Mouse (Mus musculus): ENCODE measurements at regions not wholly inside any gene's neighbourhood (a gene's known extent, or its start where the extent isn't known, plus 50 kb on each side); places are given as distances from the start of the nearest gene placed in this dataset.

GRCm38 (mm10) chr11:34975771-34976302 lies 142.4 kb upstream of the Spdl1 start:
- no peak for DNase-seq

GRCm38 (mm10) chr11:34973467-34973921 lies 140.1 kb upstream of the Spdl1 start:
- DNase-seq: no peak

GRCm38 (mm10) chr11:34973012-34973411 lies 139.6 kb upstream of the Spdl1 start:
- no peak for DNase-seq

- no peak for DNase-seq
Measured at GRCm38 (mm10) chr11:34959291-34959690, 125.8 kb upstream of the Spdl1 start.

GRCm38 (mm10) chr11:34941486-34942456 lies 108.3 kb upstream of the Spdl1 start:
- DNase-seq: no peak

- DNase-seq: peak; percentile 9
Measured at GRCm38 (mm10) chr11:34940151-34940550, 106.7 kb upstream of the Spdl1 start.

GRCm38 (mm10) chr11:34939002-34939401 lies 105.6 kb upstream of the Spdl1 start:
- no peak for DNase-seq

- no peak for DNase-seq
Measured at GRCm38 (mm10) chr11:34932191-34932590, 98.8 kb upstream of the Spdl1 start.

- DNase-seq: no peak
Measured at GRCm38 (mm10) chr11:34917175-34917574, 83.7 kb upstream of the Spdl1 start.

- no peak for DNase-seq
Measured at GRCm38 (mm10) chr11:34909841-34910240, 76.4 kb upstream of the Spdl1 start.

GRCm38 (mm10) chr11:34904271-34904670 lies 70.8 kb upstream of the Spdl1 start:
- no peak for DNase-seq

GRCm38 (mm10) chr11:34899400-34899799 lies 66.0 kb upstream of the Spdl1 start:
- DNase-seq: no peak

- no peak for DNase-seq
Measured at GRCm38 (mm10) chr11:34895624-34896023, 62.2 kb upstream of the Spdl1 start.

- no peak for DNase-seq
Measured at GRCm38 (mm10) chr11:34888374-34889136, 55.1 kb upstream of the Spdl1 start.

- no peak for DNase-seq
Measured at GRCm38 (mm10) chr11:34887587-34887986, 54.1 kb upstream of the Spdl1 start.
